Mouse (Mus musculus) retina, embryonic 14.5 days (tissue): ENCODE data around the gene Uspl1.

Experiments
- DNase-seq: peaks from one replicate; pipeline ENCODE4 v3.0.0-alpha.2; 2015; ENCODE audit warnings: low spot score

The Uspl1 gene

GRCm38 (mm10) chr5:149257518-149258281, 73.5 kb downstream of the Uspl1 start:
- peak; percentile 78 for DNase-seq

- peak; percentile 65 for DNase-seq
Measured at GRCm38 (mm10) chr5:149259093-149259492, 74.9 kb downstream of the Uspl1 start.

GRCm38 (mm10) chr5:149261449-149261848, 77.3 kb downstream of the Uspl1 start:
- no peak for DNase-seq

- DNase-seq, result peak; percentile 50
Measured at GRCm38 (mm10) chr5:149261866-149262265, 77.7 kb downstream of the Uspl1 start.

GRCm38 (mm10) chr5:149264405-149264804, 80.3 kb downstream of the Uspl1 start, which contains the start of gene Alox5ap:
Alox5ap (plus strand) TSS chr5:149264767.
- no peak for DNase-seq

- DNase-seq, result no peak
Measured at GRCm38 (mm10) chr5:149264878-149265279, 80.7 kb downstream of the Uspl1 start.
